Mouse (Mus musculus) spleen, adult 2 months (tissue): Measurements from ENCODE around the gene Psmd8.

ENCODE experiments used
- CTCF ChIP-seq: fragments of 200-500 bp; IDR thresholded peaks from 2 replicates; pipeline ENCODE4 v1.5.1; 2011; ENCODE audit warnings: mild to moderate bottlenecking, inconsistent platforms; ENCODE audit not compliant: insufficient read depth, insufficient read length, insufficient replicate concordance; ENCODE audit errors: extremely low read depth
- POLR2A ChIP-seq: fragments of 200-500 bp; IDR thresholded peaks from 2 replicates; pipeline ENCODE4 v1.6.1; 2011; ENCODE audit warnings: low read depth, low read length, inconsistent platforms

- no peak for TF ChIP-seq POLR2A
- no peak for TF ChIP-seq CTCF
These were observed 18.2 kb downstream of the Psmd8 start for GRCm38 (mm10) chr7:29162294-29162693.
